24 mouse cellular contexts compared by ENCODE assay signal in genomic region chr8:22306999-22307398, GRCm38 (mm10). TPM values are rescaled to one million over a fixed set of nuclear protein-coding genes. Genes with fewer than 3 reads are reported as not detected.
A peak's percentile ranks its signal among the peaks of the same experiment; 100 is the strongest.
DNase-seq lines count a peak whose midpoint lies in the region; ATAC-seq lines count a peak whose summit lies in the region.
"Had no signal": no experiment of that assay in that cellular context is flagged by ENCODE, and none has a peak within 500 bp of the region (broad histone marks: within the 10 kb centered on the region; RNA-seq: fewer than 3 reads in every experiment).

No protein-coding gene starts in this region.

- no peak overlapping the region for H3K4me3 ChIP-seq in kidney, embryonic 16.5 days (ENCODE audit: low read length)
- no peak overlapping the region for H3K4me3 ChIP-seq in midbrain, embryonic 10.5 days
- H3K4me3 ChIP-seq: embryonic facial prominence, embryonic 12.5 days; forebrain, embryonic 15.5 days; heart, embryonic 10.5 days; hindbrain, embryonic 12.5 days had no signal

- 0 out of 2 replicates have a peak, but pooled peaks cover 4% of the 10 kb centered on the region for H3K4me1 ChIP-seq in kidney, embryonic 16.5 days (ENCODE audit: insufficient read depth, low read length)
- H3K4me1 ChIP-seq in midbrain, embryonic 10.5 days = peaks cover 11% of the 10 kb centered on the region
- H3K4me1 ChIP-seq: embryonic facial prominence, embryonic 12.5 days had no signal

- peak; percentile 78 for DNase-seq in kidney, adult 11 months
- DNase-seq in 3134 (ENCODE audit: extremely low read depth, insufficient read length, low spot score) = peak; percentile 2
- DNase-seq in kidney, adult 9 months = peak; percentile 90
- peak; percentile 50 to 88 for DNase-seq in kidney, postnatal 25 days
- no peak for DNase-seq in adipocyte (ENCODE audit: low spot score)
- no peak for DNase-seq in midbrain, embryonic 10.5 days (ENCODE audit: low spot score)
- DNase-seq: adrenal gland, postnatal 10 days; cerebellum, adult 11 months; cerebellum, adult 8-10 months; cerebellum, postnatal 25 days; gastrocnemius, postnatal 14 days; heart, postnatal 10 days; heart, postnatal 4 days had no signal

- no peak for ATAC-seq in kidney, embryonic 16.5 days (ENCODE audit: low FRiP score, low TSS enrichment)
- ATAC-seq in activated CD4-positive, CD25-positive, alpha-beta regulatory T cell, adult 4 months = no peak
- ATAC-seq: forebrain, embryonic 15.5 days; hindbrain, embryonic 16.5 days had no signal

- no peaks in the 10 kb centered on the region for H3K9me3 ChIP-seq in kidney, embryonic 16.5 days (ENCODE audit: low read length)
- H3K9me3 ChIP-seq in midbrain, embryonic 10.5 days (replicated peaks) = no peaks in the 10 kb centered on the region
- H3K9me3 ChIP-seq: embryonic facial prominence, embryonic 12.5 days; forebrain, embryonic 15.5 days; heart, embryonic 10.5 days; hindbrain, embryonic 12.5 days had no signal

- H3K27me3 ChIP-seq in kidney, embryonic 16.5 days (ENCODE audit: insufficient read depth, low read length) = no peaks in the 10 kb centered on the region
- H3K27me3 ChIP-seq in midbrain, embryonic 10.5 days (ENCODE audit: low read depth, poor library complexity, severe bottlenecking) = no peaks in the 10 kb centered on the region
- H3K27me3 ChIP-seq: embryonic facial prominence, embryonic 12.5 days; forebrain, embryonic 15.5 days; hindbrain, embryonic 12.5 days had no signal

- no peaks in the 10 kb centered on the region for H3K36me3 ChIP-seq in kidney, embryonic 16.5 days (ENCODE audit: insufficient read depth, low read length)
- no peaks in the 10 kb centered on the region for H3K36me3 ChIP-seq in midbrain, embryonic 10.5 days
- H3K36me3 ChIP-seq: embryonic facial prominence, embryonic 12.5 days; forebrain, embryonic 15.5 days; heart, embryonic 10.5 days; hindbrain, embryonic 12.5 days had no signal

- WGBS in kidney, embryonic 16.5 days = 53% methylated on average over 10 of the region's 10 CpGs
- WGBS in midbrain, embryonic 10.5 days = 82% methylated on average over 10 of the region's 10 CpGs

- H3K4me2 ChIP-seq in kidney, embryonic 16.5 days (replicated peaks; ENCODE audit: low read depth, low read length) = no peak overlapping the region
- H3K4me2 ChIP-seq: embryonic facial prominence, embryonic 12.5 days; forebrain, embryonic 15.5 days; hindbrain, embryonic 12.5 days had no signal

- H3K9ac ChIP-seq in kidney, embryonic 16.5 days (replicated peaks; ENCODE audit: low read length) = no peak overlapping the region
- H3K9ac ChIP-seq: embryonic facial prominence, embryonic 12.5 days; forebrain, embryonic 15.5 days; hindbrain, embryonic 12.5 days had no signal

- no peak overlapping the region for H3K27ac ChIP-seq in kidney, embryonic 16.5 days (ENCODE audit: low read length)
- no peak overlapping the region for H3K27ac ChIP-seq in midbrain, embryonic 10.5 days (replicated peaks)
- H3K27ac ChIP-seq: embryonic facial prominence, embryonic 12.5 days; forebrain, embryonic 15.5 days; heart, embryonic 10.5 days; hindbrain, embryonic 12.5 days had no signal

RNA-seq across cellular contexts. Expression of gene Tpte, which starts 23.8 kb away (rescaled TPM):
- polyA plus RNA-seq in kidney, embryonic 16.5 days (2015; fragmentation: Nextera tagmentation; extraction: Ambion mirVana) = 0.06 TPM in 1 of 2 replicates, not detected in the other
- polyA plus RNA-seq in midbrain, embryonic 10.5 days (2016; fragmentation: Nextera tagmentation; extraction: Ambion mirVana) = not detected in 2 replicates
- not detected for polyA plus RNA-seq in activated CD4-positive, CD25-positive, alpha-beta regulatory T cell, adult 4 months (2017; shearing (Covaris generic))
- polyA plus RNA-seq: cortical plate, adult 2 months; embryonic facial prominence, embryonic 12.5 days; forebrain, embryonic 11.5 days; forebrain, embryonic 15.5 days; frontal cortex, adult 2 months; heart, embryonic 10.5 days; heart, embryonic 14.5 days; hindbrain, embryonic 12.5 days; hindbrain, embryonic 16.5 days had no signal

Comparison
In these comparisons a context has a peak if more than half of its experiments do, and no peak if none do; other contexts are left out.
1. DNase-seq: peak in kidney, adult 11 months (single experiment), 3134 (single experiment), kidney, adult 9 months (single experiment) and kidney, postnatal 25 days (2 of 2); none in adipocyte (single experiment) and midbrain, embryonic 10.5 days (single experiment).